Mouse (Mus musculus) megakaryocyte, embryonic 14.5 days (primary cell): Measurements from ENCODE around the gene Agmat.

Source experiments
- FLI1 ChIP-seq: IDR thresholded peaks from 2 replicates; pipeline ENCODE4 v1.6.1; 2012; ENCODE audit warnings: low read length, inconsistent platforms, mixed read lengths
- GATA1 ChIP-seq: IDR thresholded peaks from 3 replicates; pipeline ENCODE4 v1.6.1; 2012; ENCODE audit warnings: mixed read lengths, low read length, inconsistent platforms, borderline replicate concordance

GRCm38 (mm10) chr4:141715027-141715426, 31.4 kb upstream of the Agmat start:
- TF ChIP-seq GATA1 (no peak), FLI1 (no peak)
